Mouse (Mus musculus): ENCODE results near the gene Gsto2. TPM values are rescaled to one million over a fixed set of nuclear protein-coding genes. Genes with fewer than 3 reads are reported as not detected.

The Gsto2 gene
- total RNA-seq, 2 experiments from 2014 or later, result 0.25 to 0.66 TPM

DNA sequence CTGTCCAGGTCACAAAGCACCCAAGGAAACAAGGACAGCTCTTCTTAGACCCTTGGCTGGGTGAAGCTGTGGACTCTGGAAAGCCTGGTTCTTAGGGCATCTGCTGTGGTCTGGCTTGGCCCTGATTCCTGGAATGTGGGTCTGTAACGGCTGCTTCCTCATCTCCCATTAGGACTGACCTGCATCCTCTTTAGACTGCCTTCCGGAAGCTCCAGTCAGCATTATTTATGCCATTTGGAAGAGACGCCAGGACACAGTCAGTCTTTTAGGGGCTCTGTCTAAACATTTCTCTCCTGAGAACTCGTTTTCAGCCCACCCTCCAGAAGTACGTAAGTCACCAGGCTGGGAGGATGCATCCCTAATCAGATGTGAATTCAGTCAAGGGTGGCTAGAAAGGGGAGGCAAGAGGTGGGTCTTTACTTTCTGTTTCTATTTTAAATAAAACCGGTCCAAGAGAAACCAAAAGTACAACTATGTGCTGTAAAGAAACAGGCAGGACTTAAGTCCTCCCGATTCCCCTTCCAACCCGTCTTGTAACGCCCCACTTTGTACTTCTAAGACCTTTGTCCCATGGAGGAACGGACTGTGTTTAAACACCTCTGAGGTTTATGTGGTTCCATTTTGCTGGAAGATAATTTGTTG lies 25.3 kb downstream of the Gsto2 start:
- DNase-seq (ENCODE audit: low spot score), result no peak

DNA sequence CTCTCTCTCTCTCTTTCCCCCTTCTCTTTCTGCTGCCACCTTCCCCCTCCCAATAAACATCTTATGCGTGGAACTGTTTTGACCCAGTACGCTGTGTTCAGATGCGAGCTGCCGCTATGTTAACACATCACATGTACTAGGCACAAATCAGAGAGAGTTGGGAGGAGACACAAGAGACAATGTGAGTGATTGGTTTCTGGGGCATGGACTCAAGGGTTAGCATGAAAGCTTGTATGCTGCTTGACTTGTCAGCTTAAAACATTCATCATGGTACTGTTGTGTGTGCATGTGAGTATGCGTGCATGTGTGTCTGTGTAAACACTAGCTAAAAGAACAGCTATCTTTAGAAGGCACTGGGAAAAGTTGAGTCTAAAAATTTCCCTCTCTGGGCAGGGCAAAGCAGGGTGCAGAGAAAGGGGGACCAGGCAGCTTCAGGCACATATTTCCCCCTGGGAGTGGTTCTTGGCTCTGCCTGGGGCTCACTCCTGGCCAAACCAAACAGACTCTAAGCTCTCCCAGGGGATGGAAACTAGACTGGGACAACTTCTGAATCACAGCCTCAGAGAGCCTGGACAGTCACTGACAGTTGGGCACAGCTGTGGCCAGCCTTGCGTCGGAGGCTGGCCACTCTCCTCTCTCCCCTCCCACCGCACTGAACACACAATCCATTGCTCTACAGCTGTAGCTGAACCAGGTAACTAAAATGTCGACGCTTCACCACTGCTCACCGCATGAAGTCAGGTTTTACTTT lies 26.4 kb downstream of the Gsto2 start:
- DNase-seq (ENCODE audit: low spot score), result no peak

DNA sequence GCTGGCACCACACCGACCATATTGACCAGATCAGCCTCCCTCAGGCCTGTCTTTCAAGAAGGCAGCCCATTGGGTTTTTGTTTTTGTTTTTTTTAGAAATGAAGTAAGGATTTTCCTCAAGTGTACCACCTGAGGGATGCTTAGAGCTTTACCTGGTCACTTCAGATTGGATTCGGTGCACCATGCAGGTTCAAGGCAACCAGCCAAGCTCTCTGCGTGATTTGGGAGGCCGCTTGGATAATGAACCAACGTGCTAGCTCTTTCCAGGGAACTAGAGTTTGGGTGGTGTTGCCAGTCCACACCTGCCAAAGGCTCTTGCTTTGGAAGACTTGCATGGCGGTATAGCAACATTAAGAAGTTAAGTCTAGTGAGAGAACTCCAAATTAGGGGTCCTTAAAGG lies 27.8 kb downstream of the Gsto2 start:
- no peak for DNase-seq (ENCODE audit: low spot score)

DNA sequence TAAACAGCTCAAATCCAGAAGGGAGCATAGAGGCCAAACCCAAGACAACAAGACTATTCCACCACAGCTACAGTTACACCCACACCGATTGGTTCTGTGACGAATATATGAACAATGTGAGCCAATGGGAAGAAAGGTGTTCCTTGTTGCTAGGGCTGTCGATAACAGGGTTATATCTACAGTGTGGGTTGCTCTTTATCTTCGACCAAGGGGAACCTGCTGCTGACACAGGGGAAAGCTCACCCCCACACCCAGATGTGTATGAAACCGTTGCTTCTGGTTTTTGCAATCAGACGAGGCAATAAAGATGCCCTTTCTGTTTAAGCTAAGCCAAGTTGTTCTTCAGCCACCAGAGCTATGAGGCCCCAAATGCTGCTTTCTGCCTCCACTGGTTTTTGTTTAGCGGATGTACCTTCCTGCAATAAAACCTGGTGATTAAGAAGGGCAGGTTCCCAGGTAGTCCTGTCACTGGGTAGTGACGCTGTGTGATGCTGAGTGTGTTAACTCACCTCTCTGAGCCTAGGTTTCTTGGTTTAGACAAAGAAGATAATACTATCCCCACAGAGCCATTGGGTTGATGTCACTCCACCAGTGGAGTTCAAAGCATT lies 33.2 kb downstream of the Gsto2 start:
- no peak for DNase-seq (ENCODE audit: low spot score)

DNA sequence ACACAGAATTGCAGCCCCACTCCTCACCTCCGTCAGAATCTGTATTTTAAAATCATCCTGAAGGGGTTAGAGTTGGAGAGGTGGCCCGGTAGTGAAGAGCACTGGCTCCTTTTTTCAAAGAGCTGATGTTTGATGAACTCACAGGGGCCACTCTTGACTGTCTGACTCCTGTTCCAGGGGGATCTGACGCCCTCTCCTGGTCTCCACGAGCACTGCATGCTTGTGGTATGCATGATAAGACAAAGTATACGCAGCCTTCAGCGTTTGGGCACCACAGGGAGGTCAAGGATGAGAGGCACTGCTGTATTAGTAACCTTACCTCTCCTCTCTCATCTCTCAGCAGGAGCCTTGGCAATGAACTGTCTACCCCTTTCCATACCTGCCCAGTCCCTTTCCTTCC lies 34.7 kb downstream of the Gsto2 start:
- no peak for DNase-seq (ENCODE audit: low spot score)

DNA sequence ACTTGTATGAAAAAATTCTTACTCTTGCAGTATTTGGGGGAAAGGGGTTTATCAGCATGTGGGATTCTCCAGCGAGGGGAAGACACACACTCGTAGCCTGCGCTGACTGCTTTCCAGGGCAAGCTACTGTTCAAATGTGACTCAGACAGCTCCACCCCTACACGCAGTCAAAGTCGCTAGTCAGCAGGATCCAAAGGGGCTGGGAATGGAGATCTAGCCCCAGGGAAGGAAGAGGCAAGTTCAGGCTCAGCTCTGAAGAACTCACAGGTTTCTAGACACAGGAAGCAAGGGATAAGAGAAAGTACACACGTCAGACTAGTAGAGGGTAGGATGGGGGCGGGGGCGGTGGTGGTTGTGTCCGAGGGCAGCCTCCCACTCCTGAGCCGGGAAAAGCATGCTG lies 35.2 kb downstream of the Gsto2 start:
- DNase-seq (ENCODE audit: low spot score), result no peak

DNA sequence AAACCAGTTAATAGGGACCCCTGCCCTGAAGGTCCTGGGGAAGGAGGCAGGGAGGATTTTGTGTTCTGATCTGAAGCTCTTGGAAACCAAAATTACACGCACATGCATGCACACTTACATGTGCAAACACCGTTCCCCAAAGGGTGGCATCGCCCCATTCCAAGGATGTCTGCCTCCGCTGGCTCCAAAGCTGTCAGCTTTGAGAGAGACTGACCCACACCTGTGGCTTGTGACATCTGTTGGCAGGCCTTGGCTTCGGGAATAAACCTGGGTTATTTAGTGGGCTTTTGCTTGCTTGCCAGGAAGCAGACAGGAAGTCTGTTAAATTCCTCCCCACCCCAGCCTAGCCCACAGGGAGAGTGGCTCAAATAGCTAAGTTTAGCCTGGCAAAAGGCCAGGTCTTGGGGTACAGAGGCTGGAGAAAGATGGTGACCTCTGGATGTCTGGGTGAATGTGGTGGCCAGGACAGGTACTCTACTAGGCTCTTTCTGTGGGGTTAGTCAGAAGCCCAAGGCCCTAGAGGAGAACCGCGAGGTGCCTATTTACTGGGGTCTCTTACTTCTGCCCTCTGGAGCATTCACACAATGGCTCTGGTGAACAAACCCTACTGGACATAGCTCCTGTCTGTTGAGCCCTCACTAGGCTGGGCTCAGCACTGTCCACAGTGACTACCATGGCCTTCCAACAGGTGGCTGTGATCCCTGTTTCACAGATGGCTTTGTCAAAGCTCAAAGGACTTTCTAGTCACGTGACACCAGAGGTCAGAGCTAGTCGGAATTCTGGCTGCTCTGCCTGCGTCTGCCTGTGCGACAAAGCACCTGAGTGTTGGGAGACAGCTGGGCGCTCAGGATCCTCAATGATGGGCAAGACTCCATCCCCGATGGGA lies 37.2 kb downstream of the Gsto2 start:
- no peak for DNase-seq (ENCODE audit: low spot score)

DNA sequence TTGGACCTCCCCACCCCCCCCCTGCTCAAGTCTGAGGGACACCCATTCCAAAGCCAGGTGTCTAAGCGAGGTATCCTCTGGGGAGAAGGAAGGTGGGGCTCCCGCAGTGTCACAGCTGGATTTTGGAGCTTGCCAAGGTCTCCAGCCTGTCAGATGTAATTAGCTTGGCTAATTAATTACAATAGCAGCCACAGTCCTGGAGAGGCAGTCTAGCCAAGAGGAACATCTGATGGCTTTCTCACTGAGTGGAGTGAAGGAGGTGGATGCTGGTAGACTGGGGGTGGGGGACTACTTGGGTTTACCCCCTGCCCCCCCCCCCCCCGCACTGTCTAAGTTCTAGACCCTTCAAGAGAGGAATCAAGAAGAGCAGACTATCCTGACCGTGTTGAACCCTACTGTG lies 38.3 kb downstream of the Gsto2 start:
- no peak for DNase-seq (ENCODE audit: low spot score)

DNA sequence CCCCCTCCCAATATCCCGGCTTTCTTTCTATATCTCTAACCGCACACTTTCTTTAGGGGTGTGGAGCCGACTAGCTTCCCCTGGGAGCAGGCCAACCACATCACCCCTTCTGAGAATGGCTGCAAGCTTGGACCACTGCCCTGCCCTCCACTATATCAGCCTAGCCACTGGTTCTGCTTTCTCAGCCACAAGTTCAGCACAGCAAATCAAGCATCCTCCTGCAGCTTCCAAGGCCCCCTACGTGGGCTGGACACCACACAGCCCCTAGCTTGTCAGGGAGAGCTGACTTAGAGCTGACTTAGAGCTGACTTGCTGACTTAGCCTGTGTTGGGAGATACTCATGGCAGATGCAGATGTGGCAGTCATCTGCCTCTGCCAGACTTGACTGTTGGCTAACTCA lies 39.7 kb downstream of the Gsto2 start:
- no peak for DNase-seq (ENCODE audit: low spot score)

DNA sequence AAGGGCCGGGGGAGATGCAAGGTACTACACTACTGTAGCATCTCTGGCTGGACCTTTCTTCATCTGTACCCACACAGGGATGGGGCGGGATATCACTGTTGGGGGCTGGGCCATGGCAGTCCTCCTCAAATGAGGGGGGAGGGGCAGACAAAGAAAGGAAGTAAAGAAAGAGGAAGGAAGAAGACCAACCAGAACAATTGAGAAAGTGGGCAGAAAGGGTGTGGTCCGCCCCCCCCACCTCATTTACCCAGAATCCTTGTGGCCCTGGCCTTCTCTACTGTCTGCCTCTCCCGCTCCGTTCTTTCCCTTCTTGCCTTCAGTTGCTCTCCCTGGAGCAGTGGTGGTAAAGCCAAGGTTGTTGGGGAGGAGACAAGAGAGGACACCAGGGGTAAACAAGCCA lies 40.3 kb downstream of the Gsto2 start:
- no peak for DNase-seq (ENCODE audit: low spot score)

DNA sequence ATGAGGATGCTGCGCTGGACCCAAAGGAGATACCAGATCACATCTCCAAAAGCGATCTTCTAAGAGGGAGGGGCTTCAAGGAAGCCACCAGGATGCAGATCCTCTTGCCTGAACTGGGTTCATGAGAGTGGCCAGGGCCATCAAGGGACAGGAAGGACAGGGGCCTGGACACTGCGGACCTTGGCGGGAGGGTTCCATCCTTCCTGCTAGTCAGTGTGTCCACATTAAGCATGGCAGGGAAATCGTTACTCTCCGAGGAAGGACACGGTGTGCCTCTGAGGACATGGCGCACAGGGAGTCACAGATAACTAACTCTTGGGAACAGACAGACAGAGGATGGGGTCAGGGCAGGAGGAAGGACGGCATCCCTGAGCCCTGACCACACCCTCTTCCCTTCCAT lies 42.3 kb downstream of the Gsto2 start:
- no peak for DNase-seq (ENCODE audit: low spot score)

DNA sequence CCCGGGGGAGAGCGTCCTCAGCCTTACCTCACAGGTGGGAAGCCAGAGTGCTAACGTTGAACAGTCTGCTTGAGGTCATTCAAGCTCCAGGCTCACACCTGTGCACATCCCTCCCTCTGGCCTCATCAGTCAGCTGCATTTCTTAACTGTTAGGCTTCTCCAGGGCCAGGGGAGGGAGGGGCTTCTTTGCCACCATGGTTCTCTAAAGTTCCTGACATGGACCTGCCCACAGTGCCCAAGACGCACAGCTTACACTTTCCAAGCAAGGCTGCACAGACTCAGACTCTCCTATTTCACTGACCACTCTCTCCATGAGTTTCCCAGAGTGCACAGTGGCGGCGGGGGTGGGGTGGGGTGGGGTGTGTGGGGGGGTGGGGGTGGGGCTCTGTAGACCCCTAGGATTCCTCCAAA lies 43.6 kb downstream of the Gsto2 start:
- no peak for DNase-seq (ENCODE audit: low spot score)

DNA sequence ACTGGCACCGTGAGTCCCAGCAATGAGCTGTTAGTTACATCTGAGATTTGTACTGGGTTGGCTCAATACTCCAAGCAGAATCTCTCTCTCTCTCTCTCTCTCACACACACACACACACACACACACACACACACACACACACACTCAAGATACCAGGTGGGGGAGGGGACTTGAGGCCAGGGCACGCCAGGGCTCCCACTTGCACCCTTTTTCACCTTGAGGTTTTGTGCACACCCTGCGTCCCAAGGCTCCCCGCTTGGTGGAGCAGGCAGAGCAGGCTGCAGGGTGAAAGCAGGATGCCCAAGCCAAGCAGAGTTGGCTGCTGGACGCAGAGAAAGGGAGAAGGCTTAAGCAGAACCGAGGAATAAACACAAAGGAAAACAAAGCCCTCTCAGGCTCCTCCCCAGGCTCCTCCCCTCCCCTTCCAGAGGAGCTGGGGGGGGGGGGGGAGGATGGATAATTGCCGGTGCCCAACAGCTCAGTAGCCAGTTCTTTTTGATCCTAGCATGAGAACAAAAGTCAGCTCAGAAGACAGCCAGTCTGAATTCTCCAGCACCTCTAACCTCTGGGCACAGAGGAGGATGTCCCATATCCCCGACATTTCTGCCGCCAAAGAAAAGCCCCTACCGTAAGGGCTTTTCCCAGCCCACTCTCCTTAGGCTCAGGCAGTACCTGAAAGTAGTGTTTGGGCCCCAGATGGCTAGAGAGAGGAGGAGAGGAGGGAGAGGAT lies 44.2 kb downstream of the Gsto2 start:
- no peak for DNase-seq (ENCODE audit: low spot score)

DNA sequence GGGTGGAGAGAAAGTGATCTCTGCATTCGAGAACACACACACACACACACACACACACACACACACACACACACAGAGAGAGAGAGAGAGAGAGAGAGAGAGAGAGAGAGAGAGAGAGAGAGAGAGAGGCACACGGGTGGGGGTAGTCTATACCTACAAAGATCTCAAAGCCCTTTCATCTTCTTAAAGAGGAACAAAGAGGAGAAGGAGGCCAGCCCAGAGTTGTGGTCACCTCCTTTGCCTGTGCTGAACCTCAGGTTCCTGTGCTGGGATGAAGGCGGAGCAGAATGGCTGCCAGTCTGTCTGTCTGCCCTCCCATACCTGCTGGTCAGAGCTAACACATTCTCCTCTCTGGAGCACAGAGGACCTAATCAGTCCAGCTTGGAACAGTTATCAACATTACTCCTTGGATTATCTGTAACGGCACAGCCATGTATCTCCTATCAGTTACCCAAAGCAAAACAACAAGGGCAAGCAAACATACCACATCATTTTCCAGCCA lies 44.8 kb downstream of the Gsto2 start:
- no peak for DNase-seq (ENCODE audit: low spot score)

DNA sequence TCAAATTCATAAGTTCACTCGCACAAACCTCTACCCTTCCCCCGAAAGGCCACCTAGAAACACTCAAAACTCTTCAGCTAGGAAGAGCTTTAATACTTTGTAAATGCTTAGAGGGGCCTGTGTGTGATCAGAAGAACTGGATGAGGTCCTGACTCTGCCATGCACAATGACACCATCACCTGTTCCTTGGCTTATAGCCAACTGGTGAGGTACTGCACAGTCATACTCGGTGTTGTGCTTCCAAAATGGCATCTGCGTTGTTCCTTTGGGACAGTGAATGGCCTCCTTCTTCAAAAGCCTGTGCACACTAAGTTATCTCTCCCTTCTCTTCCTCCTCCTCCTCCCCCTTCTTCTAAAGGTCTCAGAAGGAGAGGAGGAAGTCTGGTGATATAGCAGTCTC lies 45.4 kb downstream of the Gsto2 start:
- no peak for DNase-seq (ENCODE audit: low spot score)

DNA sequence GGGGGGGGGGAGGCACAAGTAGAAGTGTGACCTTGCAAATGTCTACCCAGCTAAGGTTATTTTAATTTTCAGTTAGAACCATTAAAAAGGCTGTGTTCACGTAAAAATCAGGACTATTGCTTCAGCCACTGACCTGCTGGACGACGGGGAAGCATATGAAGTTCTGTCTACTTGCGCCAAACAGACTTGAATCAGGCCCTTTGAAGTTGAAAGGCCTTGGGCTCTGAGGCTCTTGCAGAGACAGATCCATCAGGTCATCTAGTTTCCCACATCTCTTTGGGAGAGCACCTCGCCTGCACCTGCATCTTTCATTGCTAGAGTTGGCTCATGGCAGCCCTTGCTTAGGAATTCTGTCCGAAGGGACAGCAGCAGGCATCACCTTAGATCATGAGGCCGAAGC lies 48.0 kb downstream of the Gsto2 start:
- DNase-seq (ENCODE audit: low spot score), result no peak

DNA sequence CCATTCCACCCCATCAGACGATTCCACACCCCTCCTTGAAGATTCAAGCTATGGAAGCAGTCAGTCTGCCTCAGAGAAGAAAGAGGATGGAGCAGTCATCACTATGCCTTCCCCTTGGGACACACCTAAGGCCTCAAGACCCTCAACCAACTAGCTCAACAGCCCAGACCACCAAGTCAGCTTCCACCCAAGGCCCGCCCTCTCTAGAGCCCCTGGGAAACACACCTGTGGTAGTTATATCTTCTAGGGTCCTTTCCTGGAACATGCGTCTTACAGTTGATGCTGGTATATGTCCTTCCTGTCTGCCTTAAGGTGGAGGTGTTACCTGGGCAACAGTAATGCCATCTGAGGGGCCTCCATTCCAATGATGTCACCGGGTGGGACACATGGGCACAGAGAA lies 48.9 kb downstream of the Gsto2 start:
- no peak for DNase-seq (ENCODE audit: low spot score)

DNA sequence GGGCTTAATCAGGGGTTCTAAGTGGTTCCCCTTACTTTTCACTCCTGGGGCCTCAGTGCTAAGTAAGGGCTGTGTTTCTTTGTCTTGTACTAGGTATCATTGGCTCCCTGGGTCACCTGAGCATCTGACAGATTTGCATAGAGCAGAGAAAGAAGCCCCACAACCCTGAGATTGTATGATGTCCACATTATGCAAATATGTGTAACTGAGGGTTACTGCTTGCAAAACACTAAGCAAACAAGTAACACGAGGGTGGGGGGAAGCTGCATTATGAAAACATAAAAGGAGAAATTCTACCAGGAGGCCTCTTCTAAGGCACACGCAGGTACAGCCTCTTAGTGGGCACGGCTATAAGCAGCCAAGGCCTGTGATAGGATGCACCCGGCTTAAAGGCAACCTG lies 49.9 kb downstream of the Gsto2 start:
- no peak for DNase-seq (ENCODE audit: low spot score)

DNA sequence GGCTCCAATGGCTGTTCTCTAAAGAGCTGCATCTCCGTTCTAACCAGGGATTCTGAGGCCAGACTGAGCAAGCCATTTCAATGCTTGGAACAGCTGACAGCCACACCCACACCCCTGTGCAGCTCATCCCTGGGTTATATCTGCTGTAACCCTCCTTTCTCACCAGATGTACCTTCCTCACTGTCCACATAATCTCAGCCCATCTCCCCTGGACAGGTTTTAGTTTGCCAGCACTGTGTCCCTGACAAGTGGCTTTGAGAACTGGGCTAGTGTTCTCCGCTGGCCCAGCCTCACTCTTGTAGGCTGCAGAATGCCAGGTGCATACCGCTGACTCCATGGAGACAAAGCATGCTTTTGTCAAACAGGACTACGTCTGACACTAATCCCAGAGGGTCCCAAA lies 52.1 kb downstream of the Gsto2 start:
- no peak for DNase-seq (ENCODE audit: low spot score)

DNA sequence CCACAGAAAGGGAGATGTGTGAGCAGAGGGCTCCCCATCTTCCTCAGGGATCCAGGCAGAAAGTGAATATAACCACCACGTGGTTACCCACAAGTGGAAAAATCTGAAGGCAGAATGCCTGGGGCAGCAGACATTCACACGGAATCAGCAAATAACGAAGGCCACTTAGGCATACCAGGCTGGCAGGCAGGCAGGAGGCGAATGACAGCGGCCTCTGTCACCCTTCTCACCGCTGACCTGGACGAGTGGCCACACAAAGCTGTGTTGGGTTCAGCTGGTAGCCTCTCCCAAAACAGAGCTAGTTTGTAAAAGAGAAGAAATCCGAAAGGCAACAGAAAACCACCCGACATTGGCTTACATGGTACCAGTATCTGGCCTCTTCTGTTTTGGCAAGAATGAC lies 52.7 kb downstream of the Gsto2 start:
- no peak for DNase-seq (ENCODE audit: low spot score)

DNA sequence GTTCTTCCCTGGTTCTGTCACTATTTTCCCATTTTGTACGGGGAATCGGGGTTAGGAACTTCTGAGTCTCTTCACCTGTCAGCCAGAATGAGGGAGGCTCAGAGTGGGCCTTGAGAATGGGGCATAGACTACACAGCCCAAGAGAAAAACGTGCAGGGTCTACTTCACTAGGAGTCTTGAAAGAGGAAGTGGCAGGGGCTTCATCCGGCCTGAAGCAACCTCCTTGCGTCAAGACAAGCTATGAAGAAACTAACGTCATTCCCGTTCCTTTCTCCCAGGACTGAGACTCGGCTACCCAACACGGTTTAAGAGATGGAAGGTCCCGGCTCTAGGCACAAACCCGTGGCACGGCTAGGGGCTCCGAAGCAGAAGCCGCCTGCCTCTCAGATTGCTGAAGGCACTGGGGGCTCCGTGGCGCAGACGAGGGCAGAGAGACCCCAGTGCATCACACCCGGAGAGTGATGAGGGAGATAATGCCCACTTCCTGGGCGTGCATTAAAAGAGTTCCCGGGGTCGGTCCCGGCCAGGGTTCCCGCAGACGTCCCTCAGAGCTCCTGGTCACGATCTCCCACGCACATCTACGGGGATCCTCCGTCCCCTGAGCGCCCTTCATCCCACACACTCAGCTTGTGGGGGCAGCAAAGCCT lies 53.2 kb downstream of the Gsto2 start:
- DNase-seq (ENCODE audit: low spot score), result no peak
